Mouse (Mus musculus): ENCODE data around the gene Stx3.
A peak's percentile ranks its signal among the peaks of the same experiment; 100 is the strongest.

Stx3 gene

GRCm38 (mm10) chr19:11807251-11807650 lies 12.0 kb downstream of the Stx3 start:
- peak; percentile 26 for DNase-seq

GRCm38 (mm10) chr19:11804423-11804822 lies 14.8 kb downstream of the Stx3 start:
- DNase-seq = no peak

DNA sequence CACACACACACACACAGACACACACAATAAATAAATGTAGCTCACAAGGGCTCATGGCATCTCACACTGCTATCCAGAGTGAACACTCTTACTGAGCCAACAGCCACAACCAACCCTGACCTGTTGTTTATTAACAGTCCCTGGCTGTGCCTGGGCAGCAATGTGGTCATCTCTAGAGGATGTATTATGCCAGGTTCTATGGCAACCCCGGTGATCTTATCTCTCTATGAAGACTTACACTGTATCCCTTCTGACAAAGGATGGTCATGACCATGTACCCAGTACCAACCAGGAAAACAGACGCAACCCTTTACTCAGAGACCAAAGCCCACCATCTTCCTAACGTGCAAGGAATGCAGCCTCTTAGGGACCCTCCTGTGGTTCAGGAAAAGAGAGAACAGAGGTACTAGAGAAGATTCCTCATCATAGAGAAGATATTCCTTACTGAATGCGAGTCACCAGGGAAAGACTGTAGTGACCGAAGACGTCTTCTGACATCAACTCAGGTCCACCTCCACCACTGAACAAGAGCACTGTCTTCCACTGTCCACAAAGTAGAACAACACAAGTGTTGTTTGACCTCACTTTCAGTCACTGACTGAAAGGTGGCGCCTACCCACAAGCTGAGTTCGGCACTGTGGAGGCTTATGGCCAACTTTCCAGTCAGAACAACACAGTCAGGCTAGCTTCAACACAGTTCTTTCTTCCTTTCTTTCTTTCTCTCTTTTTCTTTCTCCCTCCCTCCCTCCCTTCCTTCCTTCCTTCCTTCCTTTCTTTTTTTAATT lies 18.5 kb downstream of the Stx3 start:
- no peak for DNase-seq

GRCm38 (mm10) chr19:11794447-11794846 lies 24.8 kb downstream of the Stx3 start:
- DNase-seq = no peak

GRCm38 (mm10) chr19:11793741-11794359 lies 25.4 kb downstream of the Stx3 start:
- DNase-seq = no peak

- DNase-seq = no peak
These were observed 27.4 kb downstream of the Stx3 start for GRCm38 (mm10) chr19:11791825-11792224.

DNA sequence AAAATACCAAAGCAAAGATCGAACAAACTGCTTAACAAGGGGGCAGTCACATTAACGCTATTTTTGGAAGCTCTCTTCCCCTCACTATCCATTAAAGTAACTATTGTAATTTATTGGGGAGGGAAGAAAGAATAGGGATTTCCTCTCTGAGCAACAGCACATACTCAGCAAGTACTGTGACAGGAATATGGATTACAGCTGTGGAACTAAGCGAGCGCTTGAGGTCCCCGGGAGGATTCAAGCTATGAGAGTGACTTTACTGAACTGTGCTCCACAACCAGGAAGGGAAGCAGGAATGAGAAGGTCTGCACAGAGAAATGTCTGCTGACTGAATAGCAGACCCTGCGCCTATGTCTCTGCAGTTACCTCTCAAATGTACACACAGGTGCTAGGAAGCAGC lies 30.3 kb downstream of the Stx3 start:
- no peak for DNase-seq

DNA sequence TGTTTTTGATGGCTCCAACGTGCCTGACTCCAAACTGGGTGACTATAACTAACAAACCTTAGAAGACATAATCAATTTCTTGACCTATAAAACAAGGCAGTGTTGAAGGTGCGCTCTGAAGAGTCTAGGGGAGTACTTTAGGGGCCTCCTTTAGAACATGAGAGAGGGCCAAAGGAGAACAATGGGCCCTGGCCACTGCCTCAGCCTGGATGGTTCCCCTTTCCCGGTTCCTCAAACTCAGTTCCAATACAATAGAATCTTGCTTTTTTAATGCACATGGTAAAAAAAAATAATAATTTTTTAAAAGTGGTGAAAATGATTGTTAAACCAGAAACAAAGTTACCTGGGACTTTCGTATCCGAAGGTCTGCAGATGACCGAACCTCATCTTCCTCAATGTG lies 31.4 kb downstream of the Stx3 start:
- no peak for DNase-seq

GRCm38 (mm10) chr19:11785409-11786154 lies 33.6 kb downstream of the Stx3 start:
- no peak for DNase-seq

- peak; percentile 59 for DNase-seq
These were observed 41.9 kb downstream of the Stx3 start for GRCm38 (mm10) chr19:11777191-11777865.

DNA sequence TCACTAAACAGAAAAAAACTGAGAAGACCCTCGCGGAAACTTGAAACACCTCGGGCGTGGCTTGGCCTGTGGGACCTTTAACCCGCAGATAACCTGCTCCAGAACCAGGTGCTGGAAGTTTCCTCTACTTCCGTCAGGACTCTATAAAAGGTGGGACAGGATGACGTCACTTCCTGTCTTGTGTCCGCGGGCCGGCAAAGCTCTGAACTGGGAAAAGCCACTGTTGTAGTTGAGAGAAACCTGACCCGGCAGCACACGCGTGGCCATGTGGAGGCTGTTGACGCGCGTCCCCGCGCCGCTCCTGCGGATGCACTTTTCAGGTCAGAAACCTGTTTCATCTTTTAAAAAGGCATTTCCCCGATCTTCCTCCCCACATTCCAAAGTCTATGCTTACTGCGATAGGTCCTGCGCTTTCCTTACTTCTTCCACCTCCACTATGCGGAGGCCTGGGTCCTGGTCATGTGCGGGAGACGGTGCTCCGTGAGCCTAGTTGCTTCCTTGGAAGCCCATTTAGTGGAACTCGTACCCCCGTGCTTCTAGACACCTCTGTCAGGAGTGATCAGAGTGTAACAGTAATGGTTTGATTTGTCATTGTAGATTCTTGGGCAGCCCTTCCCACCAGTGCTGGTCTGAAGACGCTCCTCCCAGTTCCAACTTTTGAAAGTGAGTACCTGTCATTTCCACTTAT lies 48.9 kb downstream of the Stx3 start, which contains the start of gene Mrpl16:
Mrpl16 (plus strand) TSS at position 187 of the 688 bp plus-strand sequence.
- DNase-seq = peak; percentile 91

GRCm38 (mm10) chr19:11769257-11769920 lies 49.8 kb downstream of the Stx3 start:
- no peak for DNase-seq

DNA sequence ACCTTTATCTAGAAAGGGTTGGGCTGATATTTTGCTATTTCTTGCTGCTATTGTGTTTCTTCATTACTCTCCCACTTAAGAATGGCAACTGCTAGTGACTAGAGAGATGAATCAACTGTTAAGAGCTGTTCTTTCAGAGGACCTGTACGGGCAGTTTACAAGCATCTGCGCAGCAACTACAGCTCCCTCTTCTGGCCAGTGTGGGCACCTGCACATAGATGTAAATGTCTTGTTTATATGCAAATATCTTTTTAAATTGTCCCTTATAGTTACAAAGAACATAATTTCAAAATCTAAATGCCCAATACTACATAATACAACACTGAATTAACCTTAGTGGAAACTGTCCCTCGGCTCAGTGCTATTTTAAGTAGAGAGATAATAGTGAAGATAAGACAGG lies 51.0 kb downstream of the Stx3 start:
- DNase-seq = peak; percentile 24

DNA sequence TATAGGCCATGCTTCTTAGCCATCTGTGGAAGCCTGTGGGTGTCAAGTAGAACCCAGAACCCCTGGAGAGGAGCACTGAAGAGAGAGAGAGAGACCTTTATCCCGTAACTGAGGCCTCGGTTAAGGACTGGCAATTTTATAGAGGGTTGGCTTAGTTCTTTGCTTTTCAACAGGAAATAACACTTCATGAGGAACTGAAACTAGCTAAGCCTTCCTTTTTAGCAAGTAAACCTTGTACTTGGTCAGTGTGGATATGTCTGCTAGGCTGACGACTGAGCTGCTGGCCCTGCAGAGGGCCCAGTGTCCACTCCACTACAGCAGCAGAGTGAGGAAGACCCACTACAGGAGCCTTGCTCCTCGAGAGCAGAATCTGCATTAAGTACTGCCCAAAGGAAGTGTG lies 52.8 kb downstream of the Stx3 start:
- no peak for DNase-seq

- DNase-seq = no peak
These were observed 54.1 kb downstream of the Stx3 start for GRCm38 (mm10) chr19:11765059-11765458.

DNA sequence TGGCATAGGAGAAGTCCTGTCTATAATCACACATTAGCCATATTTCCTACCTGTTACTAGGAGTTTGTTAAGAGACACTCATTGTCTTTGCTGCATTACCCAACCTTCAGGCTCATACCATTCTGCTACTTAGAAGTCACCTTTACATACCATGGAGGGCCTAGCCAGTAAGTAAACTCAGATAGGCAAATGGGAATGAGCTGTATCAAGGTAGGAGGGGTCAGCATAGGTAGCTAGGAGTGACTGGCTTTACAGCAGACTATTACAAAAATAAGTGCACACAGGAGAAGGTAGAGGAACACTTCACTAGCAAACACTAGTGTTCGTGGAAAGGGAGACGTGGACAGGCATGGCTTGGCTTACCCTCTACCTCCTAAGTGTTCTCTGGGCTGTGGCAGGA lies 71.9 kb downstream of the Stx3 start, which contains the start of gene Gif:
Gif (plus strand) TSS at position 257 of the 400 bp plus-strand sequence.
- no peak for DNase-seq

- DNase-seq = no peak
These were observed 73.5 kb downstream of the Stx3 start for GRCm38 (mm10) chr19:11745680-11746079.

GRCm38 (mm10) chr19:11736455-11736854 lies 82.7 kb downstream of the Stx3 start:
- no peak for DNase-seq

GRCm38 (mm10) chr19:11730278-11730677 lies 88.9 kb downstream of the Stx3 start:
- DNase-seq = no peak

- no peak for DNase-seq
These were observed 91.9 kb downstream of the Stx3 start for GRCm38 (mm10) chr19:11727304-11727703.

DNA sequence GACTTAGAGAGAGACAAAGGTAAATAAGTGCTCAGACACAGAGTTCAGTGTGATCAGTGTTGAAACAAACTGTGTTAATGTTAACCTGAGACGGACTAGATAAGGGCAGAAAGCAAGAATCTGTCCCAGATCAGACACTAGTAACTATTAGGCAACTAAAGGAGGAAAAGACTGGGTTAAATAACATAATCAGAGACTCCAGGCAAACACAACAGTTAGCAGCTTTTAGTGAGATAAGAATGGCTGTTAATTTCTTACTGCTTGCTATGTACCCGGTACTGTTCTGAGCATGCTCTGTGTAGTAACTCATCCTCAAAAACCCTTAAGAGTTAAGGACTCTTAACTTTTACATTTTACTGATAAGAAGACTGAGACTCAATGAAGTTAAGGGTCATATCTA lies 93.3 kb downstream of the Stx3 start:
- DNase-seq = no peak
